ENCODE assay signal across 21 mouse cellular contexts in the genomic region with DNA sequence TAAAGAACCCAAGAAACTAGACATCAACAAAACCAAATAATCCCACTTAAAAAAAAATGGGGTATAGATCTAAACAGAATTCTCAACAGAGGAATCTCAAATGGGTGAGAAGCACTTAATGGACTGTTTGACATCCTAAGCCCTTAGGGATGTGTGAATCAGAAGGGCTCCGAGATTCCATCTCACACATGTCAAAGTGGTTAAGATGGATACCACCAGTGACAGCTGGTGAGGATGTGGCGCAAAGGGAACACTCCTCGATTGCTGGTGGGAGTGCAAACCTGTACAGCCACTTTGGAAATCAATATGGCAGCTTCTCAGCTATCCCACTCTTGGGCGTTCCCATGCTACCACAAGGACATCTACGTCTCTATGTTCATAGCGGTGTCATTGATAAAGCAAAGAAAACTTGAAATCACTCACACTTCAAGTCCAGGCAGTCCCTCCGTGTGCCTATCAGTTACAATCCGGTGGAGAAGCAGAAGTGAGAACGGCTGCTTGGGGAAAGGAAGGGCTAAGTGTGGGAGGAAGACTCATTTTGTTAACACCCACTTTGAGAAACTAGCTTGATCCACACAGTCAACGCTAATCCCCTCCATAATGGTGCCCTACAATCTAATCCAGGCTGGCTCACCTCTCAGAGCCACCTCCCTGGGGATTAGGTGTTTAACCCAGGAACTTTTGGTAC. TPM values are rescaled to one million over a fixed set of nuclear protein-coding genes. Genes with fewer than 3 reads are reported as not detected.
DNase-seq lines count a peak whose midpoint lies in the region; ATAC-seq and TF ChIP-seq lines count a peak whose summit lies in the region.
"Had no signal": no experiment of that assay in that cellular context is flagged by ENCODE, and none has a peak within 500 bp of the region (broad histone marks: within the 10 kb centered on the region; RNA-seq: fewer than 3 reads in every experiment).

No protein-coding gene starts in this region.

- peak; percentile 39 to 48 for DNase-seq in B cell, adult 2 months
- DNase-seq in MEL (ENCODE audit: low read depth, low spot score): peak; percentile 15
- peak; percentile 49 for DNase-seq in splenic B cell, adult 2 months (ENCODE audit: low read depth, low spot score)
- DNase-seq in gastrocnemius, postnatal 25 days: no peak
- no peak for DNase-seq in kidney, postnatal 4 days
- DNase-seq in left cerebral cortex, postnatal 14 days (ENCODE audit: low spot score in 2 of 2): no peak
- DNase-seq: adrenal gland, adult 2 months; adrenal gland, postnatal 25 days; cerebellum, adult 18-20 months; cerebellum, adult 9-11 months; cerebellum, postnatal 36 days; forebrain, postnatal 0 days; gastrocnemius, adult 2 months; heart, postnatal 36 days had no signal

- TF ChIP-seq POLR2A in MEL (IDR thresholded peaks at IDR 0.05; ENCODE audit: control insufficient read depth in 1 of 2, insufficient read depth in 1 of 2, low read depth in 1 of 2, low read length in 2 of 2, poor library complexity in 1 of 2): no peak

- H3K27ac ChIP-seq in MEL (ENCODE audit: control insufficient read depth, low read depth, low read length): no peak overlapping the region
- H3K27ac ChIP-seq: embryonic facial prominence, embryonic 10.5 days; forebrain, embryonic 13.5 days; gastrocnemius, adult 2 months; heart, embryonic 13.5 days; hindbrain, embryonic 12.5 days had no signal

- H3K36me3 ChIP-seq in MEL (ENCODE audit: control insufficient read depth in 1 of 2, insufficient read depth in 2 of 2, low read length in 2 of 2): no peaks in the 10 kb centered on the region
- H3K36me3 ChIP-seq in splenic B cell, adult 2 months (ENCODE audit: control insufficient read depth, insufficient read depth, low read length, poor library complexity, severe bottlenecking): no peaks in the 10 kb centered on the region
- H3K36me3 ChIP-seq: embryonic facial prominence, embryonic 10.5 days; heart, embryonic 13.5 days; hindbrain, embryonic 12.5 days had no signal

- intact Hi-C loops in left cerebral cortex, postnatal 14 days (cut with DNase I): no loop called here

- H3K79me2 ChIP-seq in MEL (ENCODE audit: control insufficient read depth, insufficient read depth, low read length, poor library complexity): no peaks in the 10 kb centered on the region

- no peak for TF ChIP-seq RAD21 in MEL (IDR thresholded peaks at IDR 0.05; ENCODE audit: low read depth, low read length)

- no peak overlapping the region for H3K9ac ChIP-seq in MEL (ENCODE audit: control insufficient read depth, low read depth, low read length, poor library complexity, severe bottlenecking)
- H3K9ac ChIP-seq: forebrain, embryonic 13.5 days; forebrain, postnatal 0 days; heart, embryonic 13.5 days; hindbrain, embryonic 12.5 days had no signal

- no peaks in the 10 kb centered on the region; a peak in 1 of 4 replicates for H3K27me3 ChIP-seq in MEL (ENCODE audit: control insufficient read depth in 1 of 2, insufficient read depth in 2 of 2, low read length in 2 of 2)
- H3K27me3 ChIP-seq in splenic B cell, adult 2 months (ENCODE audit: control insufficient read depth, insufficient read depth, low read length, poor library complexity, severe bottlenecking): no peaks in the 10 kb centered on the region
- H3K27me3 ChIP-seq: forebrain, embryonic 13.5 days; heart, embryonic 13.5 days; hindbrain, embryonic 12.5 days had no signal

- H3K9me3 ChIP-seq in MEL (replicated peaks; ENCODE audit: insufficient read depth, low read length): no peaks in the 10 kb centered on the region
- H3K9me3 ChIP-seq: embryonic facial prominence, embryonic 10.5 days; forebrain, embryonic 13.5 days; heart, embryonic 13.5 days; hindbrain, embryonic 12.5 days had no signal

- H3K4me1 ChIP-seq in MEL (ENCODE audit: control insufficient read depth in 1 of 2, insufficient read depth in 2 of 2, low read length in 2 of 2): no peaks in the 10 kb centered on the region
- H3K4me1 ChIP-seq: embryonic facial prominence, embryonic 10.5 days; forebrain, embryonic 13.5 days; heart, embryonic 13.5 days; hindbrain, embryonic 12.5 days had no signal

- ATAC-seq in hematopoietic stem cell, adult 5-6 weeks (replicated peaks in 1 of 2; ENCODE audit: insufficient read depth in 1 of 2, low FRiP score in 2 of 2, low TSS enrichment in 1 of 2, low read depth in 1 of 2, poor library complexity in 2 of 2, severe bottlenecking in 2 of 2): peak; percentile 37 to 45; a peak in 1 of 4 replicates
- ATAC-seq: forebrain, embryonic 13.5 days; forebrain, postnatal 0 days; hindbrain, embryonic 16.5 days; inflammation-experienced regulatory T-cells, adult 6 months had no signal

- no peak overlapping the region for H3K4me3 ChIP-seq in MEL (ENCODE audit: control insufficient read depth in 1 of 2, insufficient read depth in 1 of 2, low read depth in 2 of 2, low read length in 2 of 2)
- H3K4me3 ChIP-seq: embryonic facial prominence, embryonic 10.5 days; forebrain, embryonic 13.5 days; gastrocnemius, adult 2 months; heart, embryonic 13.5 days; hindbrain, embryonic 12.5 days had no signal

- no peak for TF ChIP-seq CTCF in MEL (IDR thresholded peaks at IDR 0.05 in 2 of 3, conservative IDR thresholded peaks at IDR 0.05 in 1 of 3; ENCODE audit: control insufficient read depth in 1 of 3, insufficient read depth in 1 of 3, low read depth in 2 of 3, low read length in 3 of 3, poor library complexity in 1 of 3, severe bottlenecking in 1 of 3)

- TF ChIP-seq EP300 in MEL (IDR thresholded peaks at IDR 0.05; ENCODE audit: low read depth in 1 of 2, low read length in 2 of 2): no peak

TF ChIP-seq in MEL, 35 proteins besides CTCF, POLR2A, EP300 and RAD21:
- no peak for TF ChIP-seq MXI1 (IDR thresholded peaks at IDR 0.05; ENCODE audit: low read depth, low read length)

RNA-seq across cellular contexts. Expression of a gene that starts 8.6 kb away (rescaled TPM):
- 13.4 and 15.0 TPM in 2 replicates for total RNA-seq in MEL (2012; rRNA removed)
- polyA plus RNA-seq in MEL (2012; ENCODE audit: insufficient read depth in 1 of 2, insufficient read length in 2 of 2, low read depth in 1 of 2, low replicate concordance in 2 of 2, missing spikeins in 1 of 2): 10 to 100 TPM in 1 of 2 experiments, not detected in 1; 17.2 TPM
- 24.1 and 26.6 TPM in 2 replicates for total RNA-seq in hematopoietic stem cell, adult 5-6 weeks (2017)
- total RNA-seq in gastrocnemius, postnatal 25 days (2021): 1 to 10 TPM; 1.1 to 1.6 TPM
- total RNA-seq in left cerebral cortex, postnatal 14 days (2021): 10 to 100 TPM; 40.4 to 45.3 TPM

Comparison
In these comparisons a context has a peak if more than half of its experiments do, and no peak if none do; other contexts are left out.
1. DNase-seq: peak in B cell, adult 2 months (2 of 2), MEL (single experiment) and splenic B cell, adult 2 months (single experiment); none in gastrocnemius, postnatal 25 days (single experiment), kidney, postnatal 4 days (0 of 2) and left cerebral cortex, postnatal 14 days (0 of 2).